Mouse (Mus musculus) cortical plate, adult 2 months (tissue): Measurements from ENCODE around the gene Ifnb1. TPM values are rescaled to one million over a fixed set of nuclear protein-coding genes. Genes with fewer than 3 reads are reported as not detected.

Experiments used
- H3K27ac ChIP-seq: fragments of 200-500 bp; 2 replicates; pipeline ENCODE4 v1.5.1; 2012; ENCODE audit warnings: low read length, control low read depth, inconsistent platforms; ENCODE audit not compliant: insufficient read depth
- H3K4me1 ChIP-seq: fragments of 200-500 bp; 2 replicates; pipeline ENCODE4 v1.6.1; 2011; ENCODE audit warnings: low read length; ENCODE audit not compliant: control insufficient read depth, insufficient read depth
- H3K4me3 ChIP-seq: fragments of 200-500 bp; 2 replicates; pipeline ENCODE4 v1.5.1; 2011; ENCODE audit warnings: mild to moderate bottlenecking, low read length, control low read depth; ENCODE audit not compliant: insufficient read depth
- CTCF ChIP-seq: fragments of 200-500 bp; IDR thresholded peaks from 2 replicates; pipeline ENCODE4 v1.5.1; 2011; ENCODE audit warnings: mild to moderate bottlenecking, control low read depth, low read length; ENCODE audit not compliant: insufficient read depth; ENCODE audit errors: extremely low read depth
- POLR2A ChIP-seq: fragments of 200-500 bp; IDR thresholded peaks from 2 replicates; pipeline ENCODE4 v1.6.1; 2011; ENCODE audit warnings: mild to moderate bottlenecking, low read length, control low read depth; ENCODE audit not compliant: insufficient read depth; ENCODE audit errors: extremely low read depth
- polyA plus RNA-seq: library from polyadenylated mRNA; depleted of rRNA; stranded (reverse); fragments of >200 nt; gene quantifications from 2 replicates; pipeline ENCODE4 v1.2.3, GENCODE M21; 2012

The Ifnb1 gene
- polyA plus RNA-seq, 1 experiment = not detected

- no peak overlapping the region for H3K4me3 ChIP-seq
Observed at GRCm38 (mm10) chr4:88503753-88504152, 18.8 kb downstream of the Ifnb1 start.

GRCm38 (mm10) chr4:88501247-88501646, 21.3 kb downstream of the Ifnb1 start:
- Histone ChIP-seq H3K4me3 (no peak overlapping the region), H3K27ac (no peak overlapping the region), H3K4me1 (no peaks in the 10 kb centered on the region)
- TF ChIP-seq POLR2A (no peak), CTCF (no peak)

More at GRCm38 (mm10) chr4:88503753-88504152, 18.8 kb downstream of the Ifnb1 start:
- Histone ChIP-seq H3K27ac (no peak overlapping the region), H3K4me1 (no peaks in the 10 kb centered on the region)
- TF ChIP-seq POLR2A = no peak
- TF ChIP-seq CTCF = no peak

- no peak overlapping the region for H3K4me3 ChIP-seq
- no peak overlapping the region for H3K27ac ChIP-seq
- H3K4me1 ChIP-seq = no peaks in the 10 kb centered on the region
- TF ChIP-seq CTCF (no peak), POLR2A (no peak)
Observed at GRCm38 (mm10) chr4:88496321-88497018, 26.1 kb downstream of the Ifnb1 start.

- Histone ChIP-seq H3K4me3 (no peak overlapping the region), H3K4me1 (no peaks in the 10 kb centered on the region), H3K27ac (no peak overlapping the region)
- no peak for TF ChIP-seq POLR2A
- TF ChIP-seq CTCF = no peak
Observed at GRCm38 (mm10) chr4:88489622-88490021, 33.0 kb downstream of the Ifnb1 start.

- no peak for TF ChIP-seq POLR2A
- TF ChIP-seq CTCF = no peak
- H3K4me3 ChIP-seq = no peak overlapping the region
- H3K4me1 ChIP-seq = no peaks in the 10 kb centered on the region
- H3K27ac ChIP-seq = no peak overlapping the region
Observed at GRCm38 (mm10) chr4:88488107-88488506, 34.5 kb downstream of the Ifnb1 start.

GRCm38 (mm10) chr4:88480130-88480529, 42.4 kb downstream of the Ifnb1 start:
- Histone ChIP-seq H3K4me1 (no peaks in the 10 kb centered on the region), H3K27ac (no peak overlapping the region), H3K4me3 (no peak overlapping the region)
- TF ChIP-seq CTCF (no peak), POLR2A (no peak)

GRCm38 (mm10) chr4:88478809-88479186, 43.8 kb downstream of the Ifnb1 start:
- Histone ChIP-seq H3K4me3 (no peak overlapping the region), H3K27ac (no peak overlapping the region), H3K4me1 (no peaks in the 10 kb centered on the region)
- TF ChIP-seq CTCF (no peak), POLR2A (no peak)

GRCm38 (mm10) chr4:88478177-88478808, 44.3 kb downstream of the Ifnb1 start:
- Histone ChIP-seq H3K4me3 (no peak overlapping the region), H3K4me1 (no peaks in the 10 kb centered on the region), H3K27ac (no peak overlapping the region)
- no peak for TF ChIP-seq POLR2A
- no peak for TF ChIP-seq CTCF

GRCm38 (mm10) chr4:88476511-88477210, 45.9 kb downstream of the Ifnb1 start:
- Histone ChIP-seq H3K27ac (no peak overlapping the region), H3K4me1 (no peaks in the 10 kb centered on the region), H3K4me3 (no peak overlapping the region)
- no peak for TF ChIP-seq CTCF
- TF ChIP-seq POLR2A = no peak
